Mouse (Mus musculus) urinary bladder, postnatal 36 days (tissue): ENCODE data around the gene Rab11b.

Experiments used
- DNase-seq, 2 experiments: peaks; one replicate each; pipeline ENCODE4 v3.0.0; 2022; ENCODE audit warnings: low spot score in 2 of 2, mixed read lengths in 1 of 2

Gene Rab11b

GRCm38 (mm10) chr17:33717982-33718381 is 42.3 kb downstream of the Rab11b start:
- no peak for DNase-seq

DNA sequence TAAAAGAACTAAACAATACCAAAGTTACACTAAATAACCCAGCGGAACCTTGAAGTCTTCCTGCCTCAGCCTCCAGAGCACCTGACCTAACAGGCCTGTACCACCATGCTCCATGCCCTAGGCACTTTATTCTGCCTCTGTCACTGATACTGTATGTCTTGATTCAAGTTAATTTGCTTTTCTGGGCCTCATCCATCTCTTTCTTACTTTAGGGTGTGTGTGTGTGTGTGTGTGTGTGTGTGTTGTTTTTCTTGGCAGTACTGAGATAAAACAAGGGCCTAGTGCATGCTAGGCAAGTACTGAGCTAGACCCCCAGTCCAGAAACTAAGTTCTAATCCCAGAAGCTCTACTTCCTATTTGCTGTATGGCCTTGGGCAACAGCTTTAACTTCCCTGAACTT is 43.1 kb downstream of the Rab11b start:
- DNase-seq, result no peak

DNA sequence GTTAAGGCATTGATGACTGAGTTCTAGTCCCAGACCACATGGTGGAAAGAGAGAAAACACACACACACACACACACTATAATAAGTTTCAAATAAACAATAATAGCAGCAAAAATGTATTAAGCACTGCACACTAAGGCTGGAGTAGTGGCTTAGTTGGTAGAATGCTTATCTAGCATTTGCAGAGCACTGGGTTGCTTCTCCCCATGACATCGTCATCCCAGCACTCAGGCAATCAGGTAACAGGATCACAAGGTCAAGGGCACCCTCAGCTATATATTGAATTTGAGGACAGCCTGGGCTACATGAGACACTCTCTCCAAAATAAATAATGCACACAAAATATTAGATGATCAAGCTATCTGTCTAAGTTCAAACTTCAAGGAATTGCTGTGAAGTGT is 45.6 kb downstream of the Rab11b start:
- no peak for DNase-seq

GRCm38 (mm10) chr17:33713271-33713670 is 47.1 kb downstream of the Rab11b start:
- no peak for DNase-seq

DNA sequence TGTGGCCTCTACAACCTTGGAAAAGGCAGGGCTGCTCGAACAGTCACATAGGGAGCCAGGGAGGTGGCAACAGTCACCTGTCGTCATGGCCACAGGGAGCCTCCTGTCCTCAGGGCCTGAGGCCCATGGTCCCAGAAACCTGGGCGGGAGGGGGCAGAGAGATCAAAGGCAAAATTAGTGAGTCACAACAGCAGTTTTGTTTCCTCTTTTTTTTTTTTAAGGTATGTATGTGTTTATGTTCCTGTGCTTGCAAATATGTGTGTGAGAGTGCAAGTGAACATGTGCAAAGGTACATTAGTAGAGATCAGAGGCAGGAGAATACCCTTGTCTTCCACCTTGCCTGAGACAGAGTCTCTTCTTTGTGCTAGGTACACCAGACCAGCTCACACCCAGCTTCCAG is 50.5 kb downstream of the Rab11b start:
- DNase-seq, result no peak

DNA sequence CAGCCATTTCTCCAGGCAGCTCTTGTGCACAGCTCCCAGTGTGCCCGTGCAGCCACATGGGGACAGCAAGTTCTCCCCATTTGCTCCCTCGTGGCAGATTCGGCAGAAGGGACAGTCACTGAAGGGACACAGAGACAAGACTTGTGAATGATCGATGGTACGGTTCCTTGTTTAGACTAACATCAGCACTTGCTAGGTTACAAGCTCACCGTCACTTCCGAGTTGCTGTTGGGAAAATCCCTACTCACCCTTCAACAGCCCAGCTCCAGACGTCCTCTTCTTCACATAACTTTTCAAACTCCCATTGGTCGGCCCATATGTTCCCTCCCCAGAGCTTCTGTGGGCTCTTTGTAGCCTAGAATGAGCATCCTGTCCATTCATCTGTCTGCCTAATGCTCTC is 57.2 kb downstream of the Rab11b start:
- no peak for DNase-seq

DNA sequence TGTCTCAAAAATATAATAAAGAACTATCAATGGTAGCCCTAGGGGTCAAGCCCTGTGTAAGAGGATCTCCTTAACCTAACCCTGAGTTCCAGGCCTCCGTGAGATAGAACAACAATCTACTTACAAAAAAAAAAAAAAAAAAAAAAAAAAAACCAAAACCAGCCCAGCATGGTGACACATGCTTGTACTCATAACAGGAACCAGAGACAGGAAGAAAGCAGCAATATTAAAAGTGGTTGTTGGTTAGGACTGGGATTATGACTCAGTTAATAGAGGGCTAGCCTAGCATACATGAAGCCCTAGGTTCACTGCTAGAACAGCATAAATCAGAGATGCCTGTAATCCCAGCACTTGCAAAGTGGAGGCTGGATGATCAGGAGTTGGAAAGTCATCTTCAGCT is 58.2 kb downstream of the Rab11b start:
- DNase-seq, result no peak

GRCm38 (mm10) chr17:33695471-33695870 is 64.9 kb downstream of the Rab11b start:
- DNase-seq, result no peak
